Mouse (Mus musculus) heart, postnatal 0 days (tissue): ENCODE measurements at regions not wholly inside any gene's neighbourhood (a gene's known extent, or its start where the extent isn't known, plus 50 kb on each side); places are given as distances from the start of the nearest gene placed in this dataset.

Source experiments
- CTCF ChIP-seq: IDR thresholded peaks from 2 replicates; pipeline ENCODE4 v1.5.1; 2016; ENCODE audit warnings: antibody characterized with exemption, control low read depth, low read depth
- EP300 ChIP-seq: IDR thresholded peaks from 2 replicates; pipeline ENCODE4 v1.6.1; 2016; ENCODE audit warnings: antibody characterized with exemption, low read depth

GRCm38 (mm10) chr9:25374161-25374560 lies 107.2 kb upstream of the Eepd1 start:
- no peak for TF ChIP-seq CTCF
- no peak for TF ChIP-seq EP300
